Mouse (Mus musculus) MEL (cell line): ENCODE data around the gene Eef1g. TPM values are rescaled to one million over a fixed set of nuclear protein-coding genes. Genes with fewer than 3 reads are reported as not detected.

Source experiments
- DNase-seq: peaks from one replicate; pipeline ENCODE4 v3.0.0; 2011; ENCODE audit warnings: low read depth, low spot score
- H3K27ac ChIP-seq: 2 replicates; pipeline ENCODE4 v1.5.1; 2012; ENCODE audit warnings: low read depth, mild to moderate bottlenecking, control low read depth, low read length, moderate library complexity; ENCODE audit not compliant: control insufficient read depth
- H3K27me3 ChIP-seq, 2 experiments: fragments of 150-350 bp in 1 of 2; sonication (generic) in 1 of 2; 2 replicates each; pipeline ENCODE4 v1.6.1; 2012; ENCODE audit warnings: low read length in 2 of 2, mild to moderate bottlenecking in 2 of 2, improper control_type of control experiment in 1 of 2, moderate library complexity in 1 of 2; ENCODE audit not compliant: insufficient read depth in 2 of 2, control insufficient read depth in 1 of 2
- H3K36me3 ChIP-seq, 2 experiments: 2 replicates each; pipeline ENCODE4 v1.6.1; 2012 to 2014; ENCODE audit warnings: low read length in 2 of 2, improper control_type of control experiment in 1 of 2, inconsistent platforms in 1 of 2, mild to moderate bottlenecking in 1 of 2; ENCODE audit not compliant: insufficient read depth in 2 of 2, control insufficient read depth in 1 of 2
- H3K4me1 ChIP-seq, 2 experiments: fragments of 150-350 bp in 1 of 2; sonication (generic) in 1 of 2; 2 replicates each; pipeline ENCODE4 v1.6.1; 2012; ENCODE audit warnings: low read length in 2 of 2, improper control_type of control experiment in 1 of 2, mild to moderate bottlenecking in 1 of 2; ENCODE audit not compliant: insufficient read depth in 2 of 2, control insufficient read depth in 1 of 2
- H3K4me3 ChIP-seq, 2 experiments: fragments of 150-350 bp in 1 of 2; sonication (generic) in 1 of 2; 2 replicates each; pipeline ENCODE4 v1.5.1; 2012; ENCODE audit warnings: low read depth in 2 of 2, low read length in 2 of 2, mild to moderate bottlenecking in 2 of 2, moderate library complexity in 2 of 2, control low read depth in 1 of 2, improper control_type of control experiment in 1 of 2; ENCODE audit not compliant: control insufficient read depth in 1 of 2, insufficient read depth in 1 of 2
- H3K79me2 ChIP-seq: 2 replicates; pipeline ENCODE4 v1.6.1; 2012; ENCODE audit warnings: mild to moderate bottlenecking, low read length, moderate library complexity; ENCODE audit not compliant: control insufficient read depth, poor library complexity, insufficient read depth
- H3K9ac ChIP-seq: 2 replicates; pipeline ENCODE4 v1.6.1; 2012; ENCODE audit warnings: low read depth, mild to moderate bottlenecking, control low read depth, low read length, moderate library complexity; ENCODE audit not compliant: control insufficient read depth, poor library complexity, severe bottlenecking
- H3K9me3 ChIP-seq: fragments of 150-350 bp; sonication (generic); replicated peaks from 2 replicates; pipeline ENCODE4 v1.6.1; 2012; ENCODE audit warnings: mild to moderate bottlenecking, low read length, improper control_type of control experiment, moderate library complexity; ENCODE audit not compliant: insufficient read depth
- BHLHE40 ChIP-seq: IDR thresholded peaks from 2 replicates; pipeline ENCODE4 v1.6.1; 2012; ENCODE audit warnings: low read depth, mild to moderate bottlenecking, inconsistent platforms, low read length, improper control_type of control experiment, borderline replicate concordance
- CHD2 ChIP-seq: IDR thresholded peaks from 2 replicates; pipeline ENCODE4 v1.6.1; 2011; ENCODE audit warnings: low read length, improper control_type of control experiment
- CTCF ChIP-seq, 3 experiments: IDR thresholded peaks in 2 of 3; conservative IDR thresholded peaks in 1 of 3; 2 replicates each; pipeline ENCODE4 v1.5.1; 2011 to 2012; ENCODE audit warnings: low read length in 3 of 3, low read depth in 2 of 3, mild to moderate bottlenecking in 2 of 3, improper control_type of control experiment in 1 of 3, inconsistent platforms in 1 of 3, mixed read lengths in 1 of 3, moderate library complexity in 1 of 3; ENCODE audit not compliant: control insufficient read depth in 1 of 3, insufficient read depth in 1 of 3, poor library complexity in 1 of 3, severe bottlenecking in 1 of 3
- ELF1 ChIP-seq: IDR thresholded peaks from 2 replicates; pipeline ENCODE4 v1.6.1; 2014; ENCODE audit warnings: low read depth, mild to moderate bottlenecking, inconsistent platforms, low read length, improper control_type of control experiment, moderate library complexity
- GABPA ChIP-seq: IDR thresholded peaks from 2 replicates; pipeline ENCODE4 v1.6.1; 2012; ENCODE audit warnings: low read depth, mild to moderate bottlenecking, inconsistent platforms, low read length, improper control_type of control experiment, moderate library complexity
- GATA1 ChIP-seq: IDR thresholded peaks from 2 replicates; pipeline ENCODE4 v1.6.1; 2011; ENCODE audit warnings: low read depth, low read length, improper control_type of control experiment
- JUND ChIP-seq: IDR thresholded peaks from 2 replicates; pipeline ENCODE4 v1.6.1; 2011; ENCODE audit warnings: low read depth, mild to moderate bottlenecking, improper control_type of control experiment, low read length
- MAX ChIP-seq: IDR thresholded peaks from 2 replicates; pipeline ENCODE4 v1.6.1; 2011; ENCODE audit warnings: low read length, improper control_type of control experiment
- MAZ ChIP-seq: IDR thresholded peaks from 2 replicates; pipeline ENCODE4 v1.6.1; 2012; ENCODE audit warnings: low read depth, mild to moderate bottlenecking, inconsistent platforms, low read length, improper control_type of control experiment
- MXI1 ChIP-seq: IDR thresholded peaks from 2 replicates; pipeline ENCODE4 v1.6.1; 2011; ENCODE audit warnings: mild to moderate bottlenecking, low read depth, low read length, improper control_type of control experiment
- MYB ChIP-seq: IDR thresholded peaks from 2 replicates; pipeline ENCODE4 v1.6.1; 2011; ENCODE audit warnings: mild to moderate bottlenecking, low read depth, low read length, improper control_type of control experiment
- MYC ChIP-seq: IDR thresholded peaks from 2 replicates; pipeline ENCODE4 v1.6.1; 2011; ENCODE audit warnings: low read depth, mild to moderate bottlenecking, low read length, improper control_type of control experiment, moderate library complexity
- NELFE ChIP-seq: IDR thresholded peaks from 2 replicates; pipeline ENCODE4 v1.6.1; 2011; ENCODE audit warnings: low read depth, low read length, improper control_type of control experiment
- NRF1 ChIP-seq: IDR thresholded peaks from 2 replicates; pipeline ENCODE4 v1.6.1; 2014; ENCODE audit warnings: low read depth, mild to moderate bottlenecking, inconsistent platforms, low read length, improper control_type of control experiment, moderate library complexity; ENCODE audit not compliant: poor library complexity, insufficient read depth, severe bottlenecking
- TBP ChIP-seq: IDR thresholded peaks from 2 replicates; pipeline ENCODE4 v1.8.0; 2011; ENCODE audit warnings: low read depth, low read length, improper control_type of control experiment
- USF1 ChIP-seq: IDR thresholded peaks from 2 replicates; pipeline ENCODE4 v1.6.1; 2014; ENCODE audit warnings: low read depth, mild to moderate bottlenecking, inconsistent platforms, low read length, improper control_type of control experiment, moderate library complexity
- USF2 ChIP-seq, 2 experiments: IDR thresholded peaks; 2 replicates each; pipeline ENCODE4 v1.6.1; 2011 to 2012; ENCODE audit warnings: improper control_type of control experiment in 2 of 2, low read length in 2 of 2, borderline replicate concordance in 1 of 2, inconsistent platforms in 1 of 2, low read depth in 1 of 2, mild to moderate bottlenecking in 1 of 2; ENCODE audit not compliant: insufficient read depth in 1 of 2
- ZC3H11A ChIP-seq: IDR thresholded peaks from 2 replicates; pipeline ENCODE4 v1.6.1; 2012; ENCODE audit warnings: low read depth, mild to moderate bottlenecking, inconsistent platforms, low read length, improper control_type of control experiment
- ZKSCAN1 ChIP-seq: IDR thresholded peaks from 2 replicates; pipeline ENCODE4 v1.6.1; 2012; ENCODE audit warnings: low read depth, mild to moderate bottlenecking, inconsistent platforms, low read length, improper control_type of control experiment, moderate library complexity
- ZMIZ1 ChIP-seq: IDR thresholded peaks from 2 replicates; pipeline ENCODE4 v1.6.1; 2012; ENCODE audit warnings: low read depth, mild to moderate bottlenecking, inconsistent platforms, low read length, improper control_type of control experiment, moderate library complexity
- polyA plus RNA-seq, 2 experiments: library from polyadenylated mRNA; stranded (reverse) in 1 of 2; unstranded in 1 of 2; fragments of >175 nt in 1 of 2; fragments of >200 nt in 1 of 2; gene quantifications; 2 replicates each; pipeline versions ENCODE4 v1.2.1 to v1.2.4; 2012; ENCODE audit warnings: low replicate concordance in 2 of 2, low read depth in 1 of 2; ENCODE audit not compliant: insufficient read length in 2 of 2, insufficient read depth in 1 of 2, missing spikeins in 1 of 2
- total RNA-seq: library from RNA; depleted of rRNA; stranded (reverse); fragments of 300-350 nt; gene quantifications from 2 replicates; pipeline ENCODE4 v1.2.3, GENCODE M21; 2012; rRNA removed

Eef1g gene
- total and polyA plus RNA-seq, 3 experiments = 1,362 to 1,817 (median 1,691) TPM

DNA sequence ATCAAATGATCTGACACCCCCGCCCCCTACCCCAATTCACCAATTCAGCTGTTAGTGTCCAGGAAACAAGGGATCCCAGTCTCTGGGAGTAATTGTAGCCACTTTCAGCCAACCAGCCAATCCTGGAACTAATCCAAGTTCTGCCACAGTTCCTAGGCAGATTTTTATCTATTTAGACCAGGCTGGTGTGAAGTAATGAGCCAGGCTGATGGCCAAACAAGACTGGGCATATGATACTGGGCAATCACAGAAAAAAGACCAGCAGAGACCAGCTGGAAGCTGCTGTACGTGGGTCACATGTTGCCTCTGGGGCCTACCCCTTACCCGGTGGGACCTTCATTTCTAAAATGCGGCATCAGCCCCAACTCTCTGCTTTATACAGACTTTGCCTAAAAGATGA is 59.8 kb downstream of the Eef1g start:
- no peak for DNase-seq
- Histone ChIP-seq H3K27me3 (no peaks in the 10 kb centered on the region), H3K27ac (no peak overlapping the region), H3K4me1 (peaks cover 0 to 12% of the 10 kb centered on the region in 2 experiments; a peak in 3 of 4 replicates), H3K36me3 (peaks cover 0 to 4% of the 10 kb centered on the region in 2 experiments; a peak in 2 of 4 replicates), H3K9ac (no peak overlapping the region), H3K79me2 (no peaks in the 10 kb centered on the region), H3K4me3 (no peak overlapping the region), H3K9me3 (no peaks in the 10 kb centered on the region)
- no peak for TF ChIP-seq ZMIZ1
- TF ChIP-seq NELFE = no peak
- no peak for TF ChIP-seq TBP
- no peak for TF ChIP-seq USF1
- TF ChIP-seq CHD2 = no peak
- TF ChIP-seq USF2 (IDR thresholded peaks at IDR 0.05; ENCODE audit: borderline replicate concordance in 1 of 2, insufficient read depth in 1 of 2, low read depth in 1 of 2, low read length in 2 of 2) = no peak
- no peak for TF ChIP-seq NRF1
- no peak for TF ChIP-seq GABPA
- TF ChIP-seq ZKSCAN1 = no peak
- TF ChIP-seq JUND = no peak
- no peak for TF ChIP-seq CTCF (IDR thresholded peaks at IDR 0.05 in 2 of 3, conservative IDR thresholded peaks at IDR 0.05 in 1 of 3; ENCODE audit: control insufficient read depth in 1 of 3, insufficient read depth in 1 of 3, low read depth in 2 of 3, low read length in 3 of 3, poor library complexity in 1 of 3, severe bottlenecking in 1 of 3)
- no peak for TF ChIP-seq GATA1
- TF ChIP-seq MAZ = no peak
- TF ChIP-seq BHLHE40 = no peak
- TF ChIP-seq MYB = no peak

GRCm38 (mm10) chr19:9027795-9028194 is 61.0 kb downstream of the Eef1g start:
- Histone ChIP-seq H3K4me1 (peaks cover 2 to 20% of the 10 kb centered on the region in 2 experiments), H3K4me3 (no peak overlapping the region), H3K79me2 (no peaks in the 10 kb centered on the region), H3K36me3 (peaks cover 0 to 7% of the 10 kb centered on the region in 2 experiments; a peak in 2 of 4 replicates), H3K27me3 (no peaks in the 10 kb centered on the region), H3K9ac (no peak overlapping the region), H3K27ac (no peak overlapping the region), H3K9me3 (no peaks in the 10 kb centered on the region)
- no peak for DNase-seq
- TF ChIP-seq MYC = no peak
- TF ChIP-seq MXI1 = no peak
- no peak for TF ChIP-seq ZC3H11A
- no peak for TF ChIP-seq ELF1
- no peak for TF ChIP-seq MAX

Other genes starting within 250 kb of the Eef1g start
Only the 30 nearest of the 32 such genes appear.
- 3.0 and 3.3 TPM in 2 replicates for gene 1700092M07Rik, start 226.3 kb upstream of the Eef1g start, total RNA-seq
- 1 to 10 TPM in 1 of 2 experiments, not detected in 1; 4.3 TPM for gene 1700092M07Rik, start 226.3 kb upstream of the Eef1g start, polyA plus RNA-seq
- 27.5 and 28.7 TPM in 2 replicates for gene Stx5a, start 225.6 kb upstream of the Eef1g start, total RNA-seq
- gene Stx5a, start 225.6 kb upstream of the Eef1g start, polyA plus RNA-seq = 10 to 100 TPM in 1 of 2 experiments, not detected in 1; 50.0 TPM
- 107 and 122 TPM in 2 replicates for gene Nxf1, start 210.0 kb upstream of the Eef1g start, total RNA-seq
- gene Nxf1, start 210.0 kb upstream of the Eef1g start, polyA plus RNA-seq = 100 to 1,000 TPM; 231 to 296 TPM
- gene Tmem223, start 196.0 kb upstream of the Eef1g start, total RNA-seq = 7.5 and 7.8 TPM in 2 replicates
- 10 to 100 TPM in 1 of 2 experiments, not detected in 1; 23.2 TPM for gene Tmem223, start 196.0 kb upstream of the Eef1g start, polyA plus RNA-seq
- 49.2 and 60.0 TPM in 2 replicates for gene Tmem179b, start 192.6 kb upstream of the Eef1g start, total RNA-seq
- gene Tmem179b, start 192.6 kb upstream of the Eef1g start, polyA plus RNA-seq = 100 to 1,000 TPM in 1 of 2 experiments, not detected in 1; 101 TPM
- gene Taf6l, start 180.6 kb upstream of the Eef1g start, total RNA-seq = 15.3 and 18.3 TPM in 2 replicates
- 10 to 100 TPM in 1 of 2 experiments, not detected in 1; 25.5 TPM for gene Taf6l, start 180.6 kb upstream of the Eef1g start, polyA plus RNA-seq
- gene Polr2g, start 168.5 kb upstream of the Eef1g start, total RNA-seq = 165 and 188 TPM in 2 replicates
- 100 to 1,000 TPM in 1 of 2 experiments, not detected in 1; 181 TPM for gene Polr2g, start 168.5 kb upstream of the Eef1g start, polyA plus RNA-seq
- 2.6 and 2.9 TPM in 2 replicates for gene Zbtb3, start 164.5 kb upstream of the Eef1g start, total RNA-seq
- 1 to 10 TPM in 1 of 2 experiments, not detected in 1; 2.4 TPM for gene Zbtb3, start 164.5 kb upstream of the Eef1g start, polyA plus RNA-seq
- 22.9 and 24.2 TPM in 2 replicates for gene Ttc9c, start 147.7 kb upstream of the Eef1g start, total RNA-seq
- 10 to 100 TPM in 1 of 2 experiments, not detected in 1; 29.8 TPM for gene Ttc9c, start 147.7 kb upstream of the Eef1g start, polyA plus RNA-seq
- gene Hnrnpul2, start 147.0 kb upstream of the Eef1g start, total RNA-seq = 39.4 and 44.6 TPM in 2 replicates
- gene Hnrnpul2, start 147.0 kb upstream of the Eef1g start, polyA plus RNA-seq = 100 to 1,000 TPM; 106 to 174 TPM
- 0.23 TPM in 1 of 2 replicates, not detected in the other for gene AC129217.1, start 137.3 kb upstream of the Eef1g start, total RNA-seq
- gene AC129217.1, start 137.3 kb upstream of the Eef1g start, polyA plus RNA-seq = 10 to 100 TPM in 1 of 2 experiments, not detected in 1; 53.4 TPM
- 26.0 and 29.5 TPM in 2 replicates for gene Bscl2, start 129.6 kb upstream of the Eef1g start, total RNA-seq
- 10 to 100 TPM in 1 of 2 experiments, not detected in 1; 51.3 TPM for gene Bscl2, start 129.6 kb upstream of the Eef1g start, polyA plus RNA-seq
- 0.15 and 0.29 TPM in 2 replicates for gene Gng3, start 127.8 kb upstream of the Eef1g start, total RNA-seq
- gene Gng3, start 127.8 kb upstream of the Eef1g start, polyA plus RNA-seq = 1 to 10 TPM in 1 of 2 experiments, not detected in 1; 2.5 TPM
- 0.15 and 0.26 TPM in 2 replicates for gene Lrrn4cl, start 116.3 kb upstream of the Eef1g start, total RNA-seq
- under 1 TPM in 1 of 2 experiments, not detected in 1; 0.54 TPM for gene Lrrn4cl, start 116.3 kb upstream of the Eef1g start, polyA plus RNA-seq
- 179 and 187 TPM in 2 replicates for gene Ubxn1, start 95.5 kb upstream of the Eef1g start, total RNA-seq
- gene Ubxn1, start 95.5 kb upstream of the Eef1g start, polyA plus RNA-seq = 100 to 1,000 TPM in 1 of 2 experiments, not detected in 1; 366 TPM
- gene Uqcc3, start 86.1 kb upstream of the Eef1g start, total RNA-seq = 46.3 and 49.4 TPM in 2 replicates
- 10 to 100 TPM in 1 of 2 experiments, not detected in 1; 55.0 TPM for gene Uqcc3, start 86.1 kb upstream of the Eef1g start, polyA plus RNA-seq
- 10.3 and 15.5 TPM in 2 replicates for gene Lbhd1, start 83.3 kb upstream of the Eef1g start, total RNA-seq
- 100 to 1,000 TPM in 1 of 2 experiments, 10 to 100 TPM in 1; 46.5 to 123 TPM for gene Lbhd1, start 83.3 kb upstream of the Eef1g start, polyA plus RNA-seq
- gene Gm49403, start 83.1 kb upstream of the Eef1g start, total RNA-seq = not detected in 2 replicates
- gene Gm49403, start 83.1 kb upstream of the Eef1g start, polyA plus RNA-seq = not detected
- 171 and 184 TPM in 2 replicates for gene 1810009A15Rik, start 78.2 kb upstream of the Eef1g start, total RNA-seq
- 100 to 1,000 TPM in 1 of 2 experiments, not detected in 1; 189 TPM for gene 1810009A15Rik, start 78.2 kb upstream of the Eef1g start, polyA plus RNA-seq
- 0.77 TPM in 1 of 2 replicates, not detected in the other for gene Gm49416, start 78.1 kb upstream of the Eef1g start, total RNA-seq
- gene Gm49416, start 78.1 kb upstream of the Eef1g start, polyA plus RNA-seq = 10 to 100 TPM in 1 of 2 experiments, not detected in 1; 31.2 TPM
- gene Ints5, start 74.0 kb upstream of the Eef1g start, total RNA-seq = 38.1 and 43.9 TPM in 2 replicates
- 10 to 100 TPM in 1 of 2 experiments, not detected in 1; 51.5 TPM for gene Ints5, start 74.0 kb upstream of the Eef1g start, polyA plus RNA-seq
- 104 and 122 TPM in 2 replicates for gene Ganab, start 69.0 kb upstream of the Eef1g start, total RNA-seq
- gene Ganab, start 69.0 kb upstream of the Eef1g start, polyA plus RNA-seq = 100 to 1,000 TPM in 1 of 2 experiments, not detected in 1; 123 TPM
- gene B3gat3, start 46.7 kb upstream of the Eef1g start, total RNA-seq = 21.0 and 26.2 TPM in 2 replicates
- 10 to 100 TPM in 1 of 2 experiments, not detected in 1; 35.4 TPM for gene B3gat3, start 46.7 kb upstream of the Eef1g start, polyA plus RNA-seq
- 1.6 and 4.1 TPM in 2 replicates for gene Rom1, start 37.7 kb upstream of the Eef1g start, total RNA-seq
- 1 to 10 TPM in 1 of 2 experiments, not detected in 1; 3.1 TPM for gene Rom1, start 37.7 kb upstream of the Eef1g start, polyA plus RNA-seq
- gene Eml3, start 37.5 kb upstream of the Eef1g start, total RNA-seq = 13.0 and 16.6 TPM in 2 replicates
- gene Eml3, start 37.5 kb upstream of the Eef1g start, polyA plus RNA-seq = 10 to 100 TPM in 1 of 2 experiments, not detected in 1; 23.4 TPM
- 150 and 171 TPM in 2 replicates for gene Mta2, start 25.2 kb upstream of the Eef1g start, total RNA-seq
- gene Mta2, start 25.2 kb upstream of the Eef1g start, polyA plus RNA-seq = 100 to 1,000 TPM; 116 to 167 TPM
- gene Tut1, start 13.2 kb upstream of the Eef1g start, total RNA-seq = 54.6 and 54.9 TPM in 2 replicates
- gene Tut1, start 13.2 kb upstream of the Eef1g start, polyA plus RNA-seq = 10 to 100 TPM in 1 of 2 experiments, not detected in 1; 68.2 TPM
- 1.2 and 1.3 TPM in 2 replicates for gene Ahnak, start 22.2 kb downstream of the Eef1g start, total RNA-seq
- gene Ahnak, start 22.2 kb downstream of the Eef1g start, polyA plus RNA-seq = 1 to 10 TPM in 1 of 2 experiments, not detected in 1; 2.2 TPM
- gene Scgb1a1, start 120.9 kb downstream of the Eef1g start, total RNA-seq = not detected in 2 replicates
- not detected for gene Scgb1a1, start 120.9 kb downstream of the Eef1g start, polyA plus RNA-seq
- 24.5 and 33.0 TPM in 2 replicates for gene Asrgl1, start 168.6 kb downstream of the Eef1g start, total RNA-seq
- 10 to 100 TPM in 1 of 2 experiments, not detected in 1; 63.9 TPM for gene Asrgl1, start 168.6 kb downstream of the Eef1g start, polyA plus RNA-seq